Mouse (Mus musculus): ENCODE data around the gene Fam25c. TPM values are rescaled to one million over a fixed set of nuclear protein-coding genes. Genes with fewer than 3 reads are reported as not detected.

The Fam25c gene
- polyA plus RNA-seq, 1 experiment = not detected

GRCm38 (mm10) chr14:34348301-34348700 is 6.9 kb downstream of the Fam25c start:
- Histone ChIP-seq H3K27me3 (ENCODE audit: control insufficient read depth, insufficient read depth, low read length) (no peaks in the 10 kb centered on the region), H3K4me3 (ENCODE audit: low read depth, low read length) (no peak overlapping the region), H3K4me1 (ENCODE audit: control insufficient read depth, insufficient read depth, insufficient read length, low read length) (no peaks in the 10 kb centered on the region), H3K27ac (ENCODE audit: insufficient read depth, low read depth, low read length) (no peak overlapping the region), H3K36me3 (ENCODE audit: control insufficient read depth, insufficient read depth, low read length) (peaks cover 9% of the 10 kb centered on the region)
- whole genome bisulfite sequencing = 65% methylated on average over 7 of the region's 7 CpGs
- TF ChIP-seq CTCF (IDR thresholded peaks at IDR 0.05; ENCODE audit: extremely low read depth, insufficient read length, insufficient replicate concordance, low read depth, low read length) (no peak), POLR2A (IDR thresholded peaks at IDR 0.05; ENCODE audit: low read depth, low read length) (no peak)

GRCm38 (mm10) chr14:34347084-34347483 is 8.1 kb downstream of the Fam25c start:
- Histone ChIP-seq H3K27ac (ENCODE audit: insufficient read depth, low read depth, low read length) (no peak overlapping the region), H3K4me3 (ENCODE audit: low read depth, low read length) (no peak overlapping the region), H3K27me3 (ENCODE audit: control insufficient read depth, insufficient read depth, low read length) (no peaks in the 10 kb centered on the region), H3K4me1 (ENCODE audit: control insufficient read depth, insufficient read depth, insufficient read length, low read length) (no peaks in the 10 kb centered on the region), H3K36me3 (ENCODE audit: control insufficient read depth, insufficient read depth, low read length) (peaks cover 20% of the 10 kb centered on the region)
- TF ChIP-seq CTCF (IDR thresholded peaks at IDR 0.05; ENCODE audit: extremely low read depth, insufficient read length, insufficient replicate concordance, low read depth, low read length) (no peak), POLR2A (IDR thresholded peaks at IDR 0.05; ENCODE audit: low read depth, low read length) (no peak)
- WGBS = 96% methylated on average over 5 of the region's 5 CpGs

- Histone ChIP-seq H3K27ac (ENCODE audit: insufficient read depth, low read depth, low read length) (no peak overlapping the region), H3K36me3 (ENCODE audit: control insufficient read depth, insufficient read depth, low read length) (peaks cover 30% of the 10 kb centered on the region), H3K4me1 (ENCODE audit: control insufficient read depth, insufficient read depth, insufficient read length, low read length) (no peaks in the 10 kb centered on the region), H3K27me3 (ENCODE audit: control insufficient read depth, insufficient read depth, low read length) (no peaks in the 10 kb centered on the region), H3K4me3 (ENCODE audit: low read depth, low read length) (no peak overlapping the region)
- TF ChIP-seq POLR2A (IDR thresholded peaks at IDR 0.05; ENCODE audit: low read depth, low read length) (no peak), CTCF (IDR thresholded peaks at IDR 0.05; ENCODE audit: extremely low read depth, insufficient read length, insufficient replicate concordance, low read depth, low read length) (no peak)
- WGBS = 61% methylated on average over 12 of the region's 12 CpGs
Measured at GRCm38 (mm10) chr14:34345771-34346566, 9.3 kb downstream of the Fam25c start.

- WGBS = 84% methylated on average over 5 of the region's 5 CpGs
- no peak overlapping the region for H3K4me3 ChIP-seq (ENCODE audit: low read depth, low read length)
- no peak overlapping the region for H3K27ac ChIP-seq (ENCODE audit: insufficient read depth, low read depth, low read length)
- peaks cover 41% of the 10 kb centered on the region for H3K36me3 ChIP-seq (ENCODE audit: control insufficient read depth, insufficient read depth, low read length)
- TF ChIP-seq POLR2A (IDR thresholded peaks at IDR 0.05; ENCODE audit: low read depth, low read length) (no peak), CTCF (IDR thresholded peaks at IDR 0.05; ENCODE audit: extremely low read depth, insufficient read length, insufficient replicate concordance, low read depth, low read length) (no peak)
- H3K4me1 ChIP-seq (ENCODE audit: control insufficient read depth, insufficient read depth, insufficient read length, low read length) = no peaks in the 10 kb centered on the region
- H3K27me3 ChIP-seq (ENCODE audit: control insufficient read depth, insufficient read depth, low read length) = no peaks in the 10 kb centered on the region
Measured at GRCm38 (mm10) chr14:34344361-34344760, 10.9 kb downstream of the Fam25c start.

- peaks cover 48% of the 10 kb centered on the region for H3K36me3 ChIP-seq (ENCODE audit: control insufficient read depth, insufficient read depth, low read length)
- TF ChIP-seq CTCF (IDR thresholded peaks at IDR 0.05; ENCODE audit: extremely low read depth, insufficient read length, insufficient replicate concordance, low read depth, low read length) = no peak
- no peak for TF ChIP-seq POLR2A (IDR thresholded peaks at IDR 0.05; ENCODE audit: low read depth, low read length)
- no peak overlapping the region for H3K4me3 ChIP-seq (ENCODE audit: low read depth, low read length)
- no peaks in the 10 kb centered on the region for H3K27me3 ChIP-seq (ENCODE audit: control insufficient read depth, insufficient read depth, low read length)
- H3K27ac ChIP-seq (ENCODE audit: insufficient read depth, low read depth, low read length) = no peak overlapping the region
- WGBS = 86% methylated on average over 4 of the region's 4 CpGs
- no peaks in the 10 kb centered on the region for H3K4me1 ChIP-seq (ENCODE audit: control insufficient read depth, insufficient read depth, insufficient read length, low read length)
Measured at GRCm38 (mm10) chr14:34343078-34343477, 12.2 kb downstream of the Fam25c start.

- WGBS = 80% methylated on average over 4 of the region's 4 CpGs
Measured at GRCm38 (mm10) chr14:34341993-34342392, 13.2 kb downstream of the Fam25c start.

GRCm38 (mm10) chr14:34339446-34339845 is 15.8 kb downstream of the Fam25c start:
- peaks cover 76% of the 10 kb centered on the region for H3K36me3 ChIP-seq (ENCODE audit: control insufficient read depth, insufficient read depth, low read length)
- H3K4me3 ChIP-seq (ENCODE audit: low read depth, low read length) = no peak overlapping the region
- H3K27ac ChIP-seq (ENCODE audit: insufficient read depth, low read depth, low read length) = no peak overlapping the region
- no peak for TF ChIP-seq CTCF (IDR thresholded peaks at IDR 0.05; ENCODE audit: extremely low read depth, insufficient read length, insufficient replicate concordance, low read depth, low read length)
- TF ChIP-seq POLR2A (IDR thresholded peaks at IDR 0.05; ENCODE audit: low read depth, low read length) = no peak
- WGBS = 69% methylated on average over 1 of the region's 1 CpGs
- no peaks in the 10 kb centered on the region for H3K4me1 ChIP-seq (ENCODE audit: control insufficient read depth, insufficient read depth, insufficient read length, low read length)
- no peaks in the 10 kb centered on the region for H3K27me3 ChIP-seq (ENCODE audit: control insufficient read depth, insufficient read depth, low read length)

More at GRCm38 (mm10) chr14:34341993-34342392, 13.2 kb downstream of the Fam25c start:
- TF ChIP-seq CTCF (IDR thresholded peaks at IDR 0.05; ENCODE audit: extremely low read depth, insufficient read length, insufficient replicate concordance, low read depth, low read length) = no peak
- TF ChIP-seq POLR2A (IDR thresholded peaks at IDR 0.05; ENCODE audit: low read depth, low read length) = no peak
- Histone ChIP-seq H3K27ac (ENCODE audit: insufficient read depth, low read depth, low read length) (no peak overlapping the region), H3K4me1 (ENCODE audit: control insufficient read depth, insufficient read depth, insufficient read length, low read length) (no peaks in the 10 kb centered on the region), H3K27me3 (ENCODE audit: control insufficient read depth, insufficient read depth, low read length) (no peaks in the 10 kb centered on the region), H3K36me3 (ENCODE audit: control insufficient read depth, insufficient read depth, low read length) (peaks cover 58% of the 10 kb centered on the region), H3K4me3 (ENCODE audit: low read depth, low read length) (no peak overlapping the region)

Data from small intestine, adult 2 months (tissue).